Mouse (Mus musculus) spleen, adult 2 months (tissue): Measurements from ENCODE around the gene Gm13305. TPM values are rescaled to one million over a fixed set of nuclear protein-coding genes. Genes with fewer than 3 reads are reported as not detected.
"Not testable (repeated sequence)": the region's sequence is repeated elsewhere in the genome, so short reads cannot be mapped to it uniquely, and the experiment has no call there.

ENCODE experiments used
- DNase-seq, 2 experiments: peaks; one replicate each; pipeline versions ENCODE4 v3.0.0 to v3.0.0-alpha.2; 2012 to 2021; ENCODE audit warnings: low spot score in 2 of 2, low read depth in 1 of 2
- H3K27ac ChIP-seq: fragments of 200-500 bp; 2 replicates; pipeline ENCODE4 v1.5.1; 2012; ENCODE audit warnings: low read length, inconsistent platforms; ENCODE audit not compliant: insufficient read depth
- H3K27me3 ChIP-seq: fragments of 200-500 bp; 2 replicates; pipeline ENCODE4 v1.6.1; 2012; ENCODE audit warnings: mild to moderate bottlenecking, moderate library complexity, low read length, inconsistent platforms; ENCODE audit not compliant: control insufficient read depth, insufficient read depth
- H3K36me3 ChIP-seq: fragments of 200-500 bp; 2 replicates; pipeline ENCODE4 v1.6.1; 2012; ENCODE audit warnings: mild to moderate bottlenecking, low read length, inconsistent platforms; ENCODE audit not compliant: control insufficient read depth, insufficient read depth
- H3K4me1 ChIP-seq: fragments of 200-500 bp; 2 replicates; pipeline ENCODE4 v1.6.1; 2011; ENCODE audit warnings: inconsistent platforms; ENCODE audit not compliant: control insufficient read depth, insufficient read depth, insufficient read length
- H3K4me3 ChIP-seq: fragments of 200-500 bp; 2 replicates; pipeline ENCODE4 v1.5.1; 2011; ENCODE audit warnings: mild to moderate bottlenecking, inconsistent platforms; ENCODE audit not compliant: insufficient read depth, insufficient read length; ENCODE audit errors: extremely low read depth
- WGBS: fragments of 180-500 bp; shearing (Covaris S2); methylation state at CpG from one replicate; pipeline ENCODE4 v1.1.7; 2018; 5-methylcytosine and 5-hydroxymethylcytosine counted together
- polyA plus RNA-seq: library from polyadenylated mRNA; depleted of rRNA; stranded (reverse); fragments of >200 nt; gene quantifications from 2 replicates; pipeline ENCODE4 v1.2.3, GENCODE M21; 2012; rRNA removed

The Gm13305 gene
- polyA plus RNA-seq, result 0.12 and 0.20 TPM in 2 replicates

- H3K4me1 ChIP-seq, H3K4me3 ChIP-seq, H3K27me3 ChIP-seq, DNase-seq, H3K27ac ChIP-seq, H3K36me3 ChIP-seq: not testable (repeated sequence)
- WGBS, result no CpG with 5 or more reads among the region's 7 CpGs
These were observed at the start of gene Gm13305 for GRCm38 (mm10) chr4:42168503-42168902. Gene Gm13305, minus strand, starts transcription at chr4:42168603.

GRCm38 (mm10) chr4:42184980-42185372 lies 16.6 kb upstream of the Gm13305 start:
- H3K4me3 ChIP-seq, H3K27me3 ChIP-seq, DNase-seq, H3K27ac ChIP-seq, H3K36me3 ChIP-seq, H3K4me1 ChIP-seq: not testable (repeated sequence)
- no CpG with 5 or more reads among the region's 25 CpGs for WGBS

GRCm38 (mm10) chr4:42184324-42184979 lies 16.0 kb upstream of the Gm13305 start:
- no CpG with 5 or more reads among the region's 58 CpGs for WGBS
- H3K4me1 ChIP-seq, result not testable (repeated sequence)

GRCm38 (mm10) chr4:42183234-42184197 lies 15.1 kb upstream of the Gm13305 start:
- not testable (repeated sequence) for H3K4me1 ChIP-seq, H3K4me3 ChIP-seq, H3K27me3 ChIP-seq, DNase-seq, H3K27ac ChIP-seq, H3K36me3 ChIP-seq
- WGBS, result no CpG with 5 or more reads among the region's 31 CpGs

More at GRCm38 (mm10) chr4:42184324-42184979, 16.0 kb upstream of the Gm13305 start:
- not testable (repeated sequence) for H3K27me3 ChIP-seq, DNase-seq, H3K4me3 ChIP-seq, H3K36me3 ChIP-seq, H3K27ac ChIP-seq

GRCm38 (mm10) chr4:42178243-42178642 lies 9.8 kb upstream of the Gm13305 start:
- H3K27ac ChIP-seq, H3K36me3 ChIP-seq, H3K27me3 ChIP-seq, H3K4me1 ChIP-seq, H3K4me3 ChIP-seq, DNase-seq: not testable (repeated sequence)
- no CpG with 5 or more reads among the region's 4 CpGs for WGBS

GRCm38 (mm10) chr4:42153136-42153535 lies 15.3 kb downstream of the Gm13305 start, which contains the start of gene Gm13306:
Gene Gm13306, plus strand, starts transcription at chr4:42153436.
- DNase-seq, H3K4me3 ChIP-seq, H3K27me3 ChIP-seq, H3K27ac ChIP-seq, H3K4me1 ChIP-seq, H3K36me3 ChIP-seq: not testable (repeated sequence)
- WGBS, result no CpG with 5 or more reads among the region's 9 CpGs

- WGBS, result no CpG with 5 or more reads among the region's 5 CpGs
These were observed 53.9 kb downstream of the Gm13305 start, which contains the start of gene Gm13304 for GRCm38 (mm10) chr4:42114517-42114916. Gene Gm13304, plus strand, starts transcription at chr4:42114817.

More at GRCm38 (mm10) chr4:42114517-42114916, 53.9 kb downstream of the Gm13305 start, which contains the start of gene Gm13304:
- not testable (repeated sequence) for DNase-seq, H3K36me3 ChIP-seq, H3K4me1 ChIP-seq, H3K27ac ChIP-seq, H3K27me3 ChIP-seq, H3K4me3 ChIP-seq

Other genes with a start within 250 kb of the Gm13305 start
- 0.86 and 4.2 TPM in 2 replicates for gene Gm20878, start 227.0 kb downstream of the Gm13305 start, polyA plus RNA-seq
- 0.05 TPM in 1 of 2 replicates, not detected in the other for gene Fam205a4, start 202.5 kb downstream of the Gm13305 start, polyA plus RNA-seq
- 0.05 TPM in 1 of 2 replicates, not detected in the other for gene Gm21093, start 133.9 kb downstream of the Gm13305 start, polyA plus RNA-seq
- not detected in 2 replicates for gene Gm3893, start 77.4 kb downstream of the Gm13305 start, polyA plus RNA-seq
- not detected in 2 replicates for gene Gm13304, start 53.8 kb downstream of the Gm13305 start, polyA plus RNA-seq
- gene Gm13306, start 15.2 kb downstream of the Gm13305 start, polyA plus RNA-seq, result not detected in 2 replicates
- gene Gm10600, start 72.0 kb upstream of the Gm13305 start, polyA plus RNA-seq, result not detected in 2 replicates
- 1.4 and 1.7 TPM in 2 replicates for gene Ccl21b, start 87.2 kb upstream of the Gm13305 start, polyA plus RNA-seq
- gene Gm21953, start 125.7 kb upstream of the Gm13305 start, polyA plus RNA-seq, result not detected in 2 replicates
- gene Fam205a3, start 149.7 kb upstream of the Gm13305 start, polyA plus RNA-seq, result 0.02 TPM in 1 of 2 replicates, not detected in the other